Mouse (Mus musculus): ENCODE measurements at regions not wholly inside any gene's neighbourhood (a gene's known extent, or its start where the extent isn't known, plus 50 kb on each side); places are given as distances from the start of the nearest gene placed in this dataset.

DNA sequence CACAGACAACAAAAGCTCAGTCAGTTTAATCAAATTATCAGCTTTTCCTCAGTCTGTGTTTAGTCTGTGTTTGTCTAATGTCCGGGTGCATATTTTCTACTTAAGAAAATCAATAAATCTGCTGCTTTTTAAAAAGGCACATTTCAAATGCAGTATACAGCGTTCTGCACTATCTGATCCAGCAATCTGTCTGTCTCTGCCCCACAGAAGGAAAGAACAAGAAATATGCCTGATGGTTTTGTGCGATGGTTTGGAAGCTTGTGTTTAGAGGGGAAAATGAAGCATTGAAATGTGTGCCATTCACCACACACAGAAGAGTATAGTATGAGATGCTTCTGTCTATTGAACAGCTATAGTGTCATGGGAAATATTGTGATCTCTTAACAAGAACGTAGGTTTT lies 601.7 kb upstream of the Mef2c start:
- TF ChIP-seq CTCF (IDR thresholded peaks at IDR 0.05; ENCODE audit: low read depth, low read length) = no peak
- TF ChIP-seq POLR2A (IDR thresholded peaks at IDR 0.05; ENCODE audit: borderline replicate concordance, low read depth, low read length) = no peak
